ENCODE assay signal across 13 mouse cellular contexts in genomic region chr14:121152771-121153170, GRCm38 (mm10).
A peak's percentile ranks its signal among the peaks of the same experiment; 100 is the strongest.
DNase-seq lines count a peak whose midpoint lies in the region; ATAC-seq and TF ChIP-seq lines count a peak whose summit lies in the region.
"Had no signal": no experiment of that assay in that cellular context is flagged by ENCODE, and none has a peak within 500 bp of the region (broad histone marks: within the 10 kb centered on the region; RNA-seq: fewer than 3 reads in every experiment).

No protein-coding gene starts in this region.

- peaks cover 39% of the 10 kb centered on the region for H3K4me1 ChIP-seq in midbrain, embryonic 12.5 days
- H3K4me1 ChIP-seq in midbrain, embryonic 10.5 days, result peaks cover 35% of the 10 kb centered on the region
- peaks cover 40% of the 10 kb centered on the region for H3K4me1 ChIP-seq in hindbrain, embryonic 12.5 days
- peaks cover 19% of the 10 kb centered on the region for H3K4me1 ChIP-seq in kidney, postnatal 0 days (replicated peaks; ENCODE audit: insufficient read depth, low read length)
- H3K4me1 ChIP-seq in neural tube, embryonic 15.5 days, result peaks cover 57% of the 10 kb centered on the region

- no peak for TF ChIP-seq CTCF in kidney, postnatal 0 days (IDR thresholded peaks at IDR 0.05; ENCODE audit: low read depth)

- no peaks in the 10 kb centered on the region for H3K36me3 ChIP-seq in midbrain, embryonic 12.5 days
- H3K36me3 ChIP-seq in midbrain, embryonic 10.5 days, result no peaks in the 10 kb centered on the region
- H3K36me3 ChIP-seq in hindbrain, embryonic 12.5 days, result no peaks in the 10 kb centered on the region
- H3K36me3 ChIP-seq in kidney, postnatal 0 days (ENCODE audit: insufficient read depth, low read length), result no peaks in the 10 kb centered on the region
- H3K36me3 ChIP-seq in neural tube, embryonic 15.5 days, result no peaks in the 10 kb centered on the region

- H3K4me2 ChIP-seq in midbrain, embryonic 12.5 days (replicated peaks), result no peak overlapping the region
- no peak overlapping the region for H3K4me2 ChIP-seq in hindbrain, embryonic 12.5 days (replicated peaks)
- no peak overlapping the region for H3K4me2 ChIP-seq in kidney, postnatal 0 days (ENCODE audit: low read length)
- no peak overlapping the region for H3K4me2 ChIP-seq in neural tube, embryonic 15.5 days
- H3K4me2 ChIP-seq: liver, embryonic 13.5 days had no signal

- peaks cover 7% of the 10 kb centered on the region; the same call in 1 of the 2 replicates for H3K27me3 ChIP-seq in midbrain, embryonic 12.5 days
- no peaks in the 10 kb centered on the region for H3K27me3 ChIP-seq in midbrain, embryonic 10.5 days (ENCODE audit: low read depth, poor library complexity, severe bottlenecking)
- H3K27me3 ChIP-seq in hindbrain, embryonic 12.5 days, result no peaks in the 10 kb centered on the region
- no peaks in the 10 kb centered on the region for H3K27me3 ChIP-seq in kidney, postnatal 0 days (ENCODE audit: insufficient read depth, low read length)
- no peaks in the 10 kb centered on the region for H3K27me3 ChIP-seq in neural tube, embryonic 15.5 days (replicated peaks)
- H3K27me3 ChIP-seq: liver, embryonic 13.5 days had no signal

- 66% methylated on average over 6 of the region's 6 CpGs for WGBS in midbrain, embryonic 12.5 days
- 80% methylated on average over 6 of the region's 6 CpGs for WGBS in midbrain, embryonic 10.5 days
- WGBS in hindbrain, embryonic 12.5 days, result 67% methylated on average over 6 of the region's 6 CpGs
- 42% methylated on average over 6 of the region's 6 CpGs for WGBS in kidney, postnatal 0 days
- 65% methylated on average over 6 of the region's 6 CpGs for WGBS in neural tube, embryonic 15.5 days

- H3K9ac ChIP-seq in midbrain, embryonic 12.5 days (replicated peaks), result no peak overlapping the region
- no peak overlapping the region for H3K9ac ChIP-seq in hindbrain, embryonic 12.5 days
- no peak overlapping the region for H3K9ac ChIP-seq in kidney, postnatal 0 days (ENCODE audit: low read depth, low read length)
- no peak overlapping the region for H3K9ac ChIP-seq in neural tube, embryonic 15.5 days (replicated peaks)
- H3K9ac ChIP-seq: liver, embryonic 13.5 days had no signal

- DNase-seq in midbrain, embryonic 10.5 days (ENCODE audit: low spot score), result no peak
- no peak for DNase-seq in kidney, postnatal 0 days (ENCODE audit: low spot score)
- no peak for DNase-seq in adrenal gland, postnatal 25 days
- no peak for DNase-seq in testis, postnatal 10 days (ENCODE audit: low spot score)
- no peak for DNase-seq in adrenal gland, adult (ENCODE audit: inconsistent age in 2 of 2, low spot score in 1 of 2)
- DNase-seq: cerebellum, postnatal 10 days; liver, embryonic 13.5 days; lung, postnatal 4 days; thymus, postnatal 25 days had no signal

- H3K27ac ChIP-seq in midbrain, embryonic 12.5 days (replicated peaks), result peak overlapping the region; percentile 16; the same call in 1 of the 2 replicates
- H3K27ac ChIP-seq in midbrain, embryonic 10.5 days (replicated peaks), result no peak overlapping the region
- peak overlapping the region; percentile 55 for H3K27ac ChIP-seq in hindbrain, embryonic 12.5 days
- H3K27ac ChIP-seq in kidney, postnatal 0 days, result peak overlapping the region; percentile 63; the same call in 1 of the 2 replicates
- H3K27ac ChIP-seq in neural tube, embryonic 15.5 days (replicated peaks), result peak overlapping the region; percentile 56; the same call in 1 of the 2 replicates
- H3K27ac ChIP-seq: liver, embryonic 13.5 days had no signal

- no peak overlapping the region for H3K4me3 ChIP-seq in midbrain, embryonic 12.5 days
- H3K4me3 ChIP-seq in midbrain, embryonic 10.5 days, result no peak overlapping the region
- no peak overlapping the region for H3K4me3 ChIP-seq in hindbrain, embryonic 12.5 days
- no peak overlapping the region for H3K4me3 ChIP-seq in kidney, postnatal 0 days (replicated peaks; ENCODE audit: low read depth, low read length)
- no peak overlapping the region for H3K4me3 ChIP-seq in neural tube, embryonic 15.5 days (replicated peaks)
- H3K4me3 ChIP-seq: liver, embryonic 13.5 days had no signal

- ATAC-seq in midbrain, embryonic 12.5 days (ENCODE audit: low FRiP score, low read depth), result no peak
- ATAC-seq in hindbrain, embryonic 12.5 days (ENCODE audit: low FRiP score), result no peak
- 0 out of 2 replicates have a peak, but pooled peaks have one; percentile 40 for ATAC-seq in kidney, postnatal 0 days (replicated peaks; ENCODE audit: low FRiP score, low read depth)
- no peak for ATAC-seq in neural tube, embryonic 15.5 days (ENCODE audit: low FRiP score)
- ATAC-seq: intestine, embryonic 16.5 days had no signal

- no peaks in the 10 kb centered on the region for H3K9me3 ChIP-seq in midbrain, embryonic 12.5 days
- 0 out of 2 replicates have a peak, but pooled peaks cover 2% of the 10 kb centered on the region for H3K9me3 ChIP-seq in midbrain, embryonic 10.5 days (replicated peaks)
- H3K9me3 ChIP-seq in hindbrain, embryonic 12.5 days (replicated peaks), result no peaks in the 10 kb centered on the region
- no peaks in the 10 kb centered on the region for H3K9me3 ChIP-seq in kidney, postnatal 0 days (replicated peaks; ENCODE audit: low read length)
- no peaks in the 10 kb centered on the region for H3K9me3 ChIP-seq in neural tube, embryonic 15.5 days (replicated peaks)
